22 mouse cellular contexts compared by ENCODE assay signal in genomic region chr4:66310315-66311020, GRCm38 (mm10).
DNase-seq lines count a peak whose midpoint lies in the region; ATAC-seq and TF ChIP-seq lines count a peak whose summit lies in the region.
"Had no signal": no experiment of that assay in that cellular context is flagged by ENCODE, and none has a peak within 500 bp of the region (broad histone marks: within the 10 kb centered on the region; RNA-seq: fewer than 3 reads in every experiment).

No protein-coding gene starts in this region.

- no peak for TF ChIP-seq CTCF in forebrain, postnatal 0 days (IDR thresholded peaks at IDR 0.05; ENCODE audit: low read depth)
- TF ChIP-seq CTCF in hindbrain, postnatal 0 days (IDR thresholded peaks at IDR 0.05; ENCODE audit: low read depth), result no peak

- no peak overlapping the region for H3K4me3 ChIP-seq in forebrain, embryonic 13.5 days
- H3K4me3 ChIP-seq in forebrain, postnatal 0 days (ENCODE audit: low read depth, low read length), result no peak overlapping the region
- H3K4me3 ChIP-seq in hindbrain, embryonic 14.5 days (replicated peaks; ENCODE audit: low read length), result no peak overlapping the region
- no peak overlapping the region for H3K4me3 ChIP-seq in hindbrain, postnatal 0 days (ENCODE audit: low read length)
- H3K4me3 ChIP-seq: embryonic facial prominence, embryonic 12.5 days; heart, embryonic 10.5 days; heart, embryonic 15.5 days; hindbrain, embryonic 13.5 days had no signal

- no peaks in the 10 kb centered on the region for H3K9me3 ChIP-seq in forebrain, embryonic 13.5 days (replicated peaks)
- no peaks in the 10 kb centered on the region for H3K9me3 ChIP-seq in forebrain, postnatal 0 days (ENCODE audit: low read length)
- H3K9me3 ChIP-seq in hindbrain, embryonic 14.5 days (ENCODE audit: control insufficient read depth, low read length), result no peaks in the 10 kb centered on the region
- no peaks in the 10 kb centered on the region for H3K9me3 ChIP-seq in hindbrain, postnatal 0 days (ENCODE audit: low read length)
- H3K9me3 ChIP-seq: embryonic facial prominence, embryonic 12.5 days; G1E; heart, embryonic 10.5 days; heart, embryonic 15.5 days; hindbrain, embryonic 13.5 days had no signal

- H3K4me1 ChIP-seq in forebrain, embryonic 13.5 days, result peaks cover 20% of the 10 kb centered on the region
- no peaks in the 10 kb centered on the region for H3K4me1 ChIP-seq in forebrain, postnatal 0 days (ENCODE audit: insufficient read depth)
- peaks cover 12% of the 10 kb centered on the region for H3K4me1 ChIP-seq in hindbrain, embryonic 14.5 days (replicated peaks; ENCODE audit: control insufficient read depth, insufficient read depth, low read length)
- 0 out of 2 replicates have a peak, but pooled peaks cover 4% of the 10 kb centered on the region for H3K4me1 ChIP-seq in hindbrain, postnatal 0 days (ENCODE audit: insufficient read depth, low read length)
- H3K4me1 ChIP-seq: embryonic facial prominence, embryonic 12.5 days; heart, embryonic 10.5 days; heart, embryonic 15.5 days had no signal

- no peaks in the 10 kb centered on the region for H3K36me3 ChIP-seq in forebrain, embryonic 13.5 days (ENCODE audit: poor library complexity, severe bottlenecking)
- no peaks in the 10 kb centered on the region for H3K36me3 ChIP-seq in forebrain, postnatal 0 days (ENCODE audit: insufficient read depth)
- no peaks in the 10 kb centered on the region for H3K36me3 ChIP-seq in hindbrain, embryonic 14.5 days (replicated peaks; ENCODE audit: control insufficient read depth, insufficient read depth)
- no peaks in the 10 kb centered on the region for H3K36me3 ChIP-seq in hindbrain, postnatal 0 days (ENCODE audit: insufficient read depth, low read length)
- H3K36me3 ChIP-seq: embryonic facial prominence, embryonic 12.5 days; G1E; heart, embryonic 10.5 days; heart, embryonic 15.5 days; hindbrain, embryonic 13.5 days had no signal

- H3K27ac ChIP-seq in forebrain, embryonic 13.5 days, result no peak overlapping the region
- no peak overlapping the region for H3K27ac ChIP-seq in forebrain, postnatal 0 days (ENCODE audit: low read depth, low read length)
- no peak overlapping the region for H3K27ac ChIP-seq in hindbrain, embryonic 14.5 days
- no peak overlapping the region for H3K27ac ChIP-seq in hindbrain, postnatal 0 days
- H3K27ac ChIP-seq: embryonic facial prominence, embryonic 12.5 days; heart, embryonic 10.5 days; heart, embryonic 15.5 days; hindbrain, embryonic 13.5 days had no signal

- ATAC-seq in forebrain, embryonic 13.5 days, result peak; percentile 27; the same call in 1 of the 2 replicates
- ATAC-seq in forebrain, postnatal 0 days, result no peak
- peak; percentile 51; the same call in 1 of the 2 replicates for ATAC-seq in hindbrain, embryonic 14.5 days (ENCODE audit: low FRiP score)
- ATAC-seq in hindbrain, postnatal 0 days, result no peak; the same call in 1 of the 2 replicates
- ATAC-seq: CD4-positive, CD25-positive, alpha-beta regulatory T cell, adult 4 months; intestine, embryonic 16.5 days had no signal

- no peak overlapping the region for H3K9ac ChIP-seq in forebrain, embryonic 13.5 days
- no peak overlapping the region for H3K9ac ChIP-seq in forebrain, postnatal 0 days
- H3K9ac ChIP-seq in hindbrain, embryonic 14.5 days, result no peak overlapping the region
- no peak overlapping the region for H3K9ac ChIP-seq in hindbrain, postnatal 0 days (replicated peaks; ENCODE audit: low read length)
- H3K9ac ChIP-seq: embryonic facial prominence, embryonic 12.5 days; heart, embryonic 15.5 days; hindbrain, embryonic 13.5 days had no signal

- DNase-seq in forebrain, postnatal 0 days, result no peak
- DNase-seq in hindbrain, embryonic 14.5 days (ENCODE audit: low spot score), result no peak
- no peak for DNase-seq in hindbrain, postnatal 0 days (ENCODE audit: low spot score)
- peak; percentile 40 for DNase-seq in brain, adult 2 months (ENCODE audit: low read depth, low spot score)
- DNase-seq in retina, postnatal 1 day, result peak; percentile 52
- DNase-seq in gastrocnemius, postnatal 25 days, result no peak
- DNase-seq: adrenal gland, adult 8-10 months; adrenal gland, postnatal 36 days; B cell, adult 2 months; cerebellum, adult 11-12 months; cerebellum, adult 9-10 months; cerebellum, postnatal 25 days; heart, adult 18-20 months; heart, postnatal 14 days had no signal

- H3K27me3 ChIP-seq in forebrain, embryonic 13.5 days, result no peaks in the 10 kb centered on the region
- H3K27me3 ChIP-seq in forebrain, postnatal 0 days (ENCODE audit: insufficient read depth, low read length), result no peaks in the 10 kb centered on the region
- H3K27me3 ChIP-seq in hindbrain, embryonic 14.5 days (ENCODE audit: control insufficient read depth, insufficient read depth, low read length), result no peaks in the 10 kb centered on the region
- H3K27me3 ChIP-seq in hindbrain, postnatal 0 days (ENCODE audit: insufficient read depth, low read length), result no peaks in the 10 kb centered on the region
- H3K27me3 ChIP-seq: embryonic facial prominence, embryonic 12.5 days; heart, embryonic 15.5 days; hindbrain, embryonic 13.5 days had no signal

- H3K4me2 ChIP-seq in forebrain, embryonic 13.5 days, result no peak overlapping the region
- no peak overlapping the region for H3K4me2 ChIP-seq in forebrain, postnatal 0 days (ENCODE audit: low read depth)
- H3K4me2 ChIP-seq in hindbrain, embryonic 14.5 days (replicated peaks), result no peak overlapping the region
- H3K4me2 ChIP-seq in hindbrain, postnatal 0 days (ENCODE audit: low read depth, low read length), result no peak overlapping the region
- H3K4me2 ChIP-seq: embryonic facial prominence, embryonic 12.5 days; heart, embryonic 15.5 days; hindbrain, embryonic 13.5 days had no signal

- 62% methylated on average over 7 of the region's 7 CpGs for WGBS in forebrain, embryonic 13.5 days
- 47% methylated on average over 7 of the region's 7 CpGs for WGBS in forebrain, postnatal 0 days
- 66% methylated on average over 7 of the region's 7 CpGs for WGBS in hindbrain, embryonic 14.5 days
- WGBS in hindbrain, postnatal 0 days, result 63% methylated on average over 7 of the region's 7 CpGs

Comparison
In these comparisons a context has a peak if more than half of its experiments do, and no peak if none do; other contexts are left out.
1. ATAC-seq: peak in forebrain, embryonic 13.5 days (single experiment) and hindbrain, embryonic 14.5 days (single experiment); none in forebrain, postnatal 0 days (single experiment) and hindbrain, postnatal 0 days (single experiment).
2. DNase-seq: peak in brain, adult 2 months (single experiment) and retina, postnatal 1 day (single experiment); none in forebrain, postnatal 0 days (single experiment), hindbrain, embryonic 14.5 days (single experiment), hindbrain, postnatal 0 days (single experiment) and gastrocnemius, postnatal 25 days (single experiment).